Mouse (Mus musculus): ENCODE measurements around the gene Pmfbp1.

GRCm38 (mm10) chr8:109592164-109592563, 98.3 kb downstream of the Pmfbp1 start:
- no peak for TF ChIP-seq GATA1 (IDR thresholded peaks at IDR 0.05; ENCODE audit: low read length)
- TF ChIP-seq TAL1 (IDR thresholded peaks at IDR 0.05; ENCODE audit: low read length) = no peak
